ENCODE assay signal across 17 mouse cellular contexts in the genomic region with DNA sequence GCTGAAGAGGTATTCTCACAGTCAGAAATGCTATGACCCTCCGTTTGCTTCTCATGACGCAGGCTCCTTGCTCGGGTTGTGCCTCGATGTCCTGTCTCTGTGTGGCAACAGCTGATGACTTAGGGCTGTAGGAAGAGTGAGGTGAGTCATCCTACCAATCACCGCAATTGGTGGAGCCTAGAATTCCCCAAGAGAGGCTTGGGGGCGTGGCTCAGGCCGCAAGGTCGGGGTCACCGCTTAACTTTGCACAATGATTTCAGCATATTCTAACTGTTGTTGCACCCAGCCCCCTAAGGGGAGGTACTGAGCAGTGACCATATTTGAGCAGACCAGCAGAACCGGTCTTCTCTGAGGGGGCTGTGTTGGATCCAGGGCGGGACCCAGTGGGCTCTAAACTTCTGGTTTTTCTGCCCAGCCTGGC. TPM values are rescaled to one million over a fixed set of nuclear protein-coding genes. Genes with fewer than 3 reads are reported as not detected.
DNase-seq lines count a peak whose midpoint lies in the region; ATAC-seq and TF ChIP-seq lines count a peak whose summit lies in the region.
"Had no signal": no experiment of that assay in that cellular context is flagged by ENCODE, and none has a peak within 500 bp of the region (broad histone marks: within the 10 kb centered on the region; RNA-seq: fewer than 3 reads in every experiment).

No protein-coding gene starts in this region.

- no peak for TF ChIP-seq CTCF in ES-Bruce4 (IDR thresholded peaks at IDR 0.05; ENCODE audit: low read depth, low read length)

- TF ChIP-seq EP300 in ES-Bruce4 (IDR thresholded peaks at IDR 0.05; ENCODE audit: insufficient read depth, low read depth, low read length), result peak; percentile 0; the same call in 1 of the 2 replicates

- H3K9me3 ChIP-seq in ES-Bruce4 (replicated peaks; ENCODE audit: control insufficient read depth, insufficient read depth, low read length, poor library complexity, severe bottlenecking), result no peaks in the 10 kb centered on the region
- H3K9me3 ChIP-seq in hindbrain, embryonic 14.5 days (ENCODE audit: control insufficient read depth, low read length), result no peaks in the 10 kb centered on the region
- H3K9me3 ChIP-seq in liver, embryonic 11.5 days (ENCODE audit: control insufficient read depth, low read length), result no peaks in the 10 kb centered on the region
- H3K9me3 ChIP-seq: heart, embryonic 10.5 days; liver, embryonic 13.5 days had no signal

- no peaks in the 10 kb centered on the region for H3K36me3 ChIP-seq in ES-Bruce4 (ENCODE audit: control insufficient read depth, insufficient read depth, low read length, poor library complexity, severe bottlenecking)
- no peaks in the 10 kb centered on the region for H3K36me3 ChIP-seq in myocyte (ENCODE audit: control insufficient read depth, insufficient read depth)
- H3K36me3 ChIP-seq in hindbrain, embryonic 14.5 days (replicated peaks; ENCODE audit: control insufficient read depth, insufficient read depth), result no peaks in the 10 kb centered on the region
- H3K36me3 ChIP-seq in liver, embryonic 11.5 days (ENCODE audit: control insufficient read depth, insufficient read depth, low read length), result no peaks in the 10 kb centered on the region
- H3K36me3 ChIP-seq: heart, embryonic 10.5 days; liver, embryonic 13.5 days had no signal

- WGBS in hindbrain, embryonic 14.5 days, result 70% methylated on average over 11 of the region's 11 CpGs
- 49% methylated on average over 11 of the region's 11 CpGs for WGBS in liver, embryonic 11.5 days

- H3K9ac ChIP-seq in ES-Bruce4 (ENCODE audit: low read depth, poor library complexity, severe bottlenecking), result no peak overlapping the region
- H3K9ac ChIP-seq in hindbrain, embryonic 14.5 days, result no peak overlapping the region
- H3K9ac ChIP-seq in liver, embryonic 11.5 days (ENCODE audit: low read depth, low read length), result no peak overlapping the region
- H3K9ac ChIP-seq: liver, embryonic 13.5 days had no signal

- H3K27me3 ChIP-seq in ES-Bruce4 (ENCODE audit: control insufficient read depth, insufficient read depth, low read length, poor library complexity, severe bottlenecking), result peaks cover 3% of the 10 kb centered on the region; the same call in 1 of the 2 replicates
- H3K27me3 ChIP-seq in myocyte (ENCODE audit: control insufficient read depth, insufficient read depth, insufficient read length), result no peaks in the 10 kb centered on the region
- no peaks in the 10 kb centered on the region for H3K27me3 ChIP-seq in hindbrain, embryonic 14.5 days (ENCODE audit: control insufficient read depth, insufficient read depth, low read length)
- H3K27me3 ChIP-seq in liver, embryonic 11.5 days (replicated peaks; ENCODE audit: control insufficient read depth, insufficient read depth, low read length), result peaks cover 52% of the 10 kb centered on the region

- H3K4me2 ChIP-seq in myocyte (ENCODE audit: low read depth), result peak overlapping the region; percentile 43
- H3K4me2 ChIP-seq in hindbrain, embryonic 14.5 days (replicated peaks), result no peak overlapping the region
- H3K4me2 ChIP-seq in liver, embryonic 11.5 days, result no peak overlapping the region
- H3K4me2 ChIP-seq: liver, embryonic 13.5 days; midbrain, embryonic 11.5 days had no signal

- no peak overlapping the region for H3K4me3 ChIP-seq in ES-Bruce4 (ENCODE audit: low read depth, low read length)
- H3K4me3 ChIP-seq in myocyte, result no peak overlapping the region
- no peak overlapping the region for H3K4me3 ChIP-seq in hindbrain, embryonic 14.5 days (replicated peaks; ENCODE audit: low read length)
- no peak overlapping the region for H3K4me3 ChIP-seq in liver, embryonic 11.5 days (ENCODE audit: low read depth, low read length)
- H3K4me3 ChIP-seq: erythroblast, embryonic 14.5 days; heart, embryonic 10.5 days; liver, embryonic 13.5 days had no signal

- intact Hi-C loops in left cerebral cortex, postnatal 36 days (cut with DNase I), result loop anchor here (5.0 kb wide), 1 partner anchor 121 kb away; no protein-coding TSS in a partner anchor

- no peak overlapping the region for H3ac ChIP-seq in myocyte (ENCODE audit: control insufficient read depth, insufficient read length)

- H3K4me1 ChIP-seq in ES-Bruce4 (ENCODE audit: control insufficient read depth, insufficient read depth, low read length), result no peaks in the 10 kb centered on the region
- H3K4me1 ChIP-seq in hindbrain, embryonic 14.5 days (replicated peaks; ENCODE audit: control insufficient read depth, insufficient read depth, low read length), result peaks cover 8% of the 10 kb centered on the region
- H3K4me1 ChIP-seq in liver, embryonic 11.5 days (replicated peaks; ENCODE audit: control insufficient read depth, insufficient read depth, low read length), result peaks cover 29% of the 10 kb centered on the region

- peaks cover 25% of the 10 kb centered on the region for H3K79me2 ChIP-seq in myocyte (ENCODE audit: control insufficient read depth, insufficient read depth)

- no peak for ATAC-seq in hindbrain, embryonic 14.5 days (ENCODE audit: low FRiP score)
- ATAC-seq in liver, embryonic 11.5 days (replicated peaks; ENCODE audit: low FRiP score), result no peak
- ATAC-seq: intestine, embryonic 16.5 days had no signal

- TF ChIP-seq POLR2A in ES-Bruce4 (IDR thresholded peaks at IDR 0.05; ENCODE audit: insufficient read depth, low read length) (no peak), myocyte (IDR thresholded peaks at IDR 0.05; ENCODE audit: insufficient read length, low read depth) (peak; percentile 33)

- DNase-seq in lung, adult 18-20 months, result peak; percentile 42 to 64
- DNase-seq in lung, postnatal 14 days, result no peak
- peak; percentile 80 to 86 for DNase-seq in adrenal gland, postnatal 36 days
- no peak for DNase-seq in hindbrain, embryonic 14.5 days (ENCODE audit: low spot score)
- DNase-seq in liver, embryonic 11.5 days (ENCODE audit: low spot score), result no peak
- no peak for DNase-seq in left cerebral cortex, postnatal 36 days (ENCODE audit: low spot score in 2 of 2)
- DNase-seq: liver, embryonic 13.5 days had no signal

- H3K27ac ChIP-seq in ES-Bruce4 (ENCODE audit: insufficient read depth, low read length), result no peak overlapping the region
- no peak overlapping the region for H3K27ac ChIP-seq in hindbrain, embryonic 14.5 days
- H3K27ac ChIP-seq in liver, embryonic 11.5 days (ENCODE audit: low read depth, low read length), result no peak overlapping the region
- H3K27ac ChIP-seq: heart, embryonic 10.5 days; liver, embryonic 13.5 days had no signal

TF ChIP-seq in myocyte, 11 proteins besides CTCF, POLR2A, EP300 and RAD21:
- TF ChIP-seq CEBPB (IDR thresholded peaks at IDR 0.05; ENCODE audit: insufficient read depth, poor library complexity, severe bottlenecking) (peak; percentile 74; the same call in 1 of the 2 replicates), MYOG (IDR thresholded peaks at IDR 0.05; ENCODE audit: control insufficient read depth in 1 of 3, insufficient read depth in 1 of 3, insufficient read length in 2 of 3, low read depth in 2 of 3) (peak; percentile 11 to 80 (median 43)), SRF (IDR thresholded peaks at IDR 0.05; ENCODE audit: control insufficient read depth, insufficient read length, low read depth) (peak; percentile 83), TCF12 (IDR thresholded peaks at IDR 0.05; ENCODE audit: insufficient read depth, poor library complexity, severe bottlenecking) (no peak), POLR2AphosphoS2 (IDR thresholded peaks at IDR 0.05; ENCODE audit: insufficient read length, low read depth) (no peak), TCF3 (IDR thresholded peaks at IDR 0.05; ENCODE audit: insufficient read length, low read depth) (no peak), MYOD1 (IDR thresholded peaks at IDR 0.05; ENCODE audit: control insufficient read depth in 1 of 3, insufficient read length in 2 of 3, low read depth in 2 of 3) (peak in 2 of 3 experiments; percentile 75 to 83)

RNA-seq across cellular contexts. Expression of a gene that starts 1.9 kb away (rescaled TPM):
- 149 and 159 TPM in 2 replicates for polyA plus RNA-seq in ES-Bruce4 (2011; ENCODE audit: insufficient read depth, insufficient read length, low read depth, missing spikeins)
- 100 to 1,000 TPM; 157 to 172 TPM for total RNA-seq in adrenal gland, postnatal 36 days (2021)
- polyA plus RNA-seq in myocyte (2012; fragmentation: generic; extraction: Trizol), result 116 TPM
- 272 and 276 TPM in 2 replicates for polyA plus RNA-seq in hindbrain, embryonic 14.5 days (2014; fragmentation: Nextera tagmentation; extraction: Ambion mirVana)
- 33.4 and 39.8 TPM in 2 replicates for polyA plus RNA-seq in liver, embryonic 11.5 days (2014; fragmentation: Nextera tagmentation; extraction: Ambion mirVana)
- 100 to 1,000 TPM; 576 to 675 TPM for total RNA-seq in left cerebral cortex, postnatal 36 days (2021)

RNA-seq across cellular contexts. Expression of a gene that starts 34.0 kb away (rescaled TPM):
- polyA plus RNA-seq in ES-Bruce4 (2011; ENCODE audit: insufficient read depth, insufficient read length, low read depth, missing spikeins) (not detected in 2 replicates), myocyte (2012; fragmentation: generic; extraction: Trizol) (not detected)
- total RNA-seq in adrenal gland, postnatal 36 days (2021), result not detected
- polyA plus RNA-seq in hindbrain, embryonic 14.5 days (2014; fragmentation: Nextera tagmentation; extraction: Ambion mirVana), result not detected in 2 replicates
- not detected in 2 replicates for polyA plus RNA-seq in liver, embryonic 11.5 days (2014; fragmentation: Nextera tagmentation; extraction: Ambion mirVana)
- total RNA-seq in left cerebral cortex, postnatal 36 days (2021), result not detected
- total RNA-seq: adrenal gland, adult 18-20 months; hematopoietic stem cell, adult 5-6 weeks; left cerebral cortex, postnatal 14 days had no signal
- polyA plus RNA-seq: erythroblast, embryonic 14.5 days; heart, embryonic 10.5 days; intestine, embryonic 16.5 days; large intestine, adult 2 months; liver, embryonic 13.5 days; midbrain, embryonic 11.5 days had no signal

Comparison
In these comparisons a context has a peak if more than half of its experiments do, and no peak if none do; other contexts are left out.
1. DNase-seq: peak in lung, adult 18-20 months (2 of 2) and adrenal gland, postnatal 36 days (2 of 2); none in lung, postnatal 14 days (single experiment), hindbrain, embryonic 14.5 days (single experiment), liver, embryonic 11.5 days (single experiment) and left cerebral cortex, postnatal 36 days (0 of 2).